Mouse (Mus musculus): ENCODE measurements around the gene Mapk14.

GRCm38 (mm10) chr17:28780836-28781235 is 89.7 kb downstream of the Mapk14 start:
- TF ChIP-seq POLR2A (IDR thresholded peaks at IDR 0.05; ENCODE audit: borderline replicate concordance, insufficient read depth, low read length) (no peak), CTCF (IDR thresholded peaks at IDR 0.05; ENCODE audit: borderline replicate concordance, insufficient read depth, low read depth, low read length) (no peak)
